Mouse (Mus musculus) forebrain, embryonic 12.5 days (tissue): Measurements from ENCODE around the gene Syne1. TPM values are rescaled to one million over a fixed set of nuclear protein-coding genes. Genes with fewer than 3 reads are reported as not detected.
A peak's percentile ranks its signal among the peaks of the same experiment; 100 is the strongest.

Source experiments
- ATAC-seq: fragments of 200-750 bp; cut with Nextera tagmentation; 2 replicates; pipeline ENCODE4 v1.8.0; 2017; ENCODE audit warnings: moderate TSS enrichment; ENCODE audit not compliant: low FRiP score
- H3K27ac ChIP-seq: fragments of 300-500 bp; sonication (generic); 2 replicates; pipeline ENCODE4 v1.5.1; 2016; ENCODE audit warnings: mild to moderate bottlenecking
- H3K27me3 ChIP-seq: fragments of 300-500 bp; sonication (generic); 2 replicates; pipeline ENCODE4 v1.6.1; 2016; ENCODE audit warnings: mild to moderate bottlenecking
- H3K36me3 ChIP-seq: fragments of 300-500 bp; sonication (generic); replicated peaks from 2 replicates; pipeline ENCODE4 v1.6.1; 2016; ENCODE audit warnings: mild to moderate bottlenecking
- H3K4me1 ChIP-seq: fragments of 300-500 bp; sonication (generic); 2 replicates; pipeline ENCODE4 v1.6.1; 2016
- H3K4me2 ChIP-seq: fragments of 300-500 bp; sonication (generic); 2 replicates; pipeline ENCODE4 v1.6.1; 2016; ENCODE audit warnings: mild to moderate bottlenecking, moderate library complexity
- H3K4me3 ChIP-seq: fragments of 300-500 bp; sonication (generic); replicated peaks from 2 replicates; pipeline ENCODE4 v1.5.1; 2016; ENCODE audit warnings: mild to moderate bottlenecking
- H3K9ac ChIP-seq: fragments of 300-500 bp; sonication (generic); 2 replicates; pipeline ENCODE4 v1.6.1; 2016; ENCODE audit warnings: mild to moderate bottlenecking
- H3K9me3 ChIP-seq: fragments of 300-500 bp; sonication (generic); 2 replicates; pipeline ENCODE4 v1.6.1; 2016
- WGBS: fragments of 180-500 bp; shearing (Covaris S2); methylation state at CpG from one replicate; pipeline ENCODE4 v1.1.7; 2016; 5-methylcytosine and 5-hydroxymethylcytosine counted together
- polyA plus RNA-seq: library from polyadenylated mRNA; unstranded; fragments of >200 nt; fragmentation: Nextera tagmentation; extraction: Ambion mirVana; gene quantifications from 2 replicates; pipeline ENCODE4 v1.2.1, GENCODE M21; 2016

Gene Syne1
- polyA plus RNA-seq, 1 experiment from 2014 or later, result 3.2 TPM

DNA sequence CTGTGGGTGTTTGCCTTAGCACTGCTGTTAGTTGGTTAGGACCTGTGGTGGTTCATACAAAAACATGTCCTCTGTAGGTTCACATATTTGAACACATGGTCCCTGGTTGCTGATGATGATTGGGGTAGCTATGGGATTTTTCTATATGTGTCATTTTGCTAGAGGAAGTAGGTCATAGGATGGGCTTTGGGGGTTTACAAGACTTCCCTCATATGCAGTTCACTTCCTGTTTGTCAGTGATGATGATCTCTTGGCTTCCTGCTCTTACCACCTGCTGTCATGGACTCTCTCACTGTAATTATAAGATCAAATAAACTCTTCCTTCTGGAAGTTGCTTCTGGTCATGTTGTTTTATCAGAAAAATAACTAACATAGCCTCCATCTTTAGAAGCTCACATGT is 7.5 kb upstream of the Syne1 start:
- Histone ChIP-seq H3K9ac (no peak overlapping the region), H3K36me3 (no peaks in the 10 kb centered on the region), H3K4me1 (no peaks in the 10 kb centered on the region), H3K9me3 (no peaks in the 10 kb centered on the region), H3K27ac (no peak overlapping the region), H3K4me3 (no peak overlapping the region), H3K27me3 (no peaks in the 10 kb centered on the region), H3K4me2 (no peak overlapping the region)
- ATAC-seq, result no peak

DNA sequence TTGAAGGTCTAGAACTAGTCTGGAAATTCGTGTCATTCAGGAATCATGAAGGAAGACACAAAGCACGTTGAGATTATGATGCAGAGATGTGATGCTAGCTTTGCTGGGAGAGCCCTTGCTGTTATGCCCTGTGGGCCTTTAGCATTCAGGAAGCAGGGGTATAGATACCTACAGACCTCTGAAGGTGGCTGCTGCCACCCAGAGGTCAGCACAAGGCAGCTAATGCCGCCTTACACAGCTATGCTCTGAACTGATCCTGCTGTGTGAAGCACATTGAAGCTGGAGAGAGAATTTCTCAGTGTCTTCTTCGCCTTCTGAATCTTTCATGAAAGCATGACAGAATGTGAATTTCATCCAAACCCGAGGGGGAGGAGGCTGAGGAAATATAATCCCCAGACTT is 3.7 kb upstream of the Syne1 start:
- H3K27me3 ChIP-seq, result no peaks in the 10 kb centered on the region
- no peak overlapping the region for H3K4me3 ChIP-seq
- no peaks in the 10 kb centered on the region for H3K36me3 ChIP-seq
- no peaks in the 10 kb centered on the region for H3K9me3 ChIP-seq
- H3K4me2 ChIP-seq, result no peak overlapping the region
- WGBS, result 22% methylated on average over 5 of the region's 5 CpGs
- ATAC-seq, result no peak
- H3K9ac ChIP-seq, result no peak overlapping the region
- peaks cover 7% of the 10 kb centered on the region for H3K4me1 ChIP-seq
- no peak overlapping the region for H3K27ac ChIP-seq

- under 1% methylated on average over 42 of the region's 44 CpGs for WGBS
- Histone ChIP-seq H3K9me3 (no peaks in the 10 kb centered on the region), H3K4me2 (peak overlapping the region; percentile 94), H3K36me3 (no peaks in the 10 kb centered on the region), H3K27me3 (0 out of 2 replicates have a peak, but pooled peaks cover 3% of the 10 kb centered on the region), H3K9ac (peak overlapping the region; percentile 66), H3K27ac (no peak overlapping the region), H3K4me3 (peak overlapping the region; percentile 56), H3K4me1 (peaks cover 11% of the 10 kb centered on the region)
- ATAC-seq, result peak; percentile 92
These were observed 887 bp downstream of the Syne1 start for GRCm38 (mm10) chr10:5550168-5551021.

- H3K4me1 ChIP-seq, result peaks cover 11% of the 10 kb centered on the region
- no peak overlapping the region for H3K27ac ChIP-seq
- 0 out of 2 replicates have a peak, but pooled peaks cover 3% of the 10 kb centered on the region for H3K27me3 ChIP-seq
- 5% methylated on average over 6 of the region's 6 CpGs for WGBS
- H3K9ac ChIP-seq, result peak overlapping the region; percentile 66; the same call in 1 of the 2 replicates
- peak overlapping the region; percentile 94 for H3K4me2 ChIP-seq
- no peaks in the 10 kb centered on the region for H3K9me3 ChIP-seq
- peak overlapping the region; percentile 56 for H3K4me3 ChIP-seq
- H3K36me3 ChIP-seq, result no peaks in the 10 kb centered on the region
- no peak; the same call in 1 of the 2 replicates for ATAC-seq
These were observed 1.5 kb downstream of the Syne1 start for GRCm38 (mm10) chr10:5549871-5550167.

GRCm38 (mm10) chr10:5548651-5549050 is 2.6 kb downstream of the Syne1 start:
- Histone ChIP-seq H3K27me3 (0 out of 2 replicates have a peak, but pooled peaks cover 3% of the 10 kb centered on the region), H3K36me3 (no peaks in the 10 kb centered on the region), H3K9me3 (no peaks in the 10 kb centered on the region), H3K9ac (no peak overlapping the region), H3K4me3 (no peak overlapping the region), H3K4me2 (no peak overlapping the region), H3K27ac (no peak overlapping the region), H3K4me1 (peaks cover 11% of the 10 kb centered on the region)
- no peak for ATAC-seq
- 87% methylated on average over 2 of the region's 2 CpGs for WGBS

DNA sequence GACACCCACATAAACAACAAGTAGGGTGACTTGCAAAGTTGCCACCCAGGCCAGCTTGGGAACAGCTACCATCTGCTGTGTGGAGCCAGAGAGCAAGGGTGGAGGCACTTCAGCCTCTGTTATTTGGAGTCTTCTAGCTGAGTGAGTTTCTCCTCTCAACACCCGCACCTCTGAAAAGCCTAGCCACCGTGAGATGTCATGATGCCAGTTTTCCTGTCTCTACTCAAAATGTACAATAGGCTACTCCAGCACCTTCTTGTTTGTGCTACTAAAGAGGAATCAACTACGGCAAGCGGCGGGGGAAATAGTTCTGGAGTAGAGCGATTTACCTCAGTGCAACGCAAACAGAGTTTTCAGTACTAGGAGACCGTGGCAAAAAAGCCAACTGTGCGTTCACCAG is 3.5 kb downstream of the Syne1 start:
- ATAC-seq, result no peak
- H3K4me2 ChIP-seq, result no peak overlapping the region
- H3K9ac ChIP-seq, result no peak overlapping the region
- WGBS, result 91% methylated on average over 9 of the region's 9 CpGs
- H3K4me3 ChIP-seq, result no peak overlapping the region
- no peaks in the 10 kb centered on the region for H3K9me3 ChIP-seq
- no peaks in the 10 kb centered on the region for H3K36me3 ChIP-seq
- 0 out of 2 replicates have a peak, but pooled peaks cover 3% of the 10 kb centered on the region for H3K27me3 ChIP-seq
- no peak overlapping the region for H3K27ac ChIP-seq
- peaks cover 11% of the 10 kb centered on the region for H3K4me1 ChIP-seq

- Histone ChIP-seq H3K27ac (no peak overlapping the region), H3K4me3 (no peak overlapping the region), H3K9ac (no peak overlapping the region), H3K4me1 (peaks cover 11% of the 10 kb centered on the region), H3K27me3 (0 out of 2 replicates have a peak, but pooled peaks cover 3% of the 10 kb centered on the region), H3K4me2 (no peak overlapping the region), H3K36me3 (no peaks in the 10 kb centered on the region), H3K9me3 (no peaks in the 10 kb centered on the region)
- 94% methylated on average over 5 of the region's 5 CpGs for WGBS
- no peak for ATAC-seq
These were observed 4.9 kb downstream of the Syne1 start for GRCm38 (mm10) chr10:5546428-5546827.

DNA sequence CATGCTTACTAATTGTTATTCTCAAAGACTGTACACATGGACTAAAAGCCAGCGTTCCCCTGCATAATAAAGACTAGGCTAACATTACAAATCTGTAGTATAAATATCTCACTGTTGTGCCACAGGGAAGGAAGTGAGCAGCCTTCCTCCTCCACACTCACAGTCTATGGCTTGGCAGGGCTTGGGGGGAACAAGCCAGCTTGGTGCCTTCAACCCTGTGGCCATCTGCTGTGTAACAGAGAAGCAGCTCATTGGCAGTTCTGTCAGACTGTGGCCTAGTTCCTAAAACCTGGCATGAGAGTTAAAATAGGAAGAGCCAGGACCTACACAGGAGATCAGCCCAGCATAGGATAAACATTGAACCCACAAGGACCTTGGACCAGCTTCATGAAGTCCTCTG is 23.0 kb downstream of the Syne1 start:
- Histone ChIP-seq H3K4me2 (no peak overlapping the region), H3K4me3 (no peak overlapping the region), H3K4me1 (no peaks in the 10 kb centered on the region), H3K27ac (no peak overlapping the region), H3K9ac (no peak overlapping the region), H3K9me3 (no peaks in the 10 kb centered on the region), H3K36me3 (no peaks in the 10 kb centered on the region), H3K27me3 (no peaks in the 10 kb centered on the region)
- no peak for ATAC-seq
- 92% methylated on average over 1 of the region's 1 CpGs for WGBS

DNA sequence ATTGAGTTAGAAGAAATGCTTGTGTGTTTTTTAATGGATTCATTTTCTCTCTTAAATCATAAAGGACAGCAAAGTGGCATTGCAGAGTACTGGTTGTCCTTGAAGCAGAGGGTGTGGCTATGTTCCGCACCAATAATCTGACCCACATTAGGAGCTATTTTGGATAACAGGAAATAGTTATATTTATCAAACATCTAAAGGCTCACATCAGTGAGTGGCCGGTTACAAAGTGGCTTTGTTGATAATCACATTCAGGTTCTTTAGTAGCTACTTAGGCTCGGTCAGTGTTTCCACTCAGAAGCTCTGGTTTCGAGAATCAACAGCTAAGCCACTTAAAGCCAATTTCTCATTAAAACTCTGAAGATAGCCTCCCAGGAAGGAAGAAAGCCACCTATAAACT is 23.6 kb downstream of the Syne1 start:
- 73% methylated on average over 4 of the region's 4 CpGs for WGBS
- no peak for ATAC-seq

DNA sequence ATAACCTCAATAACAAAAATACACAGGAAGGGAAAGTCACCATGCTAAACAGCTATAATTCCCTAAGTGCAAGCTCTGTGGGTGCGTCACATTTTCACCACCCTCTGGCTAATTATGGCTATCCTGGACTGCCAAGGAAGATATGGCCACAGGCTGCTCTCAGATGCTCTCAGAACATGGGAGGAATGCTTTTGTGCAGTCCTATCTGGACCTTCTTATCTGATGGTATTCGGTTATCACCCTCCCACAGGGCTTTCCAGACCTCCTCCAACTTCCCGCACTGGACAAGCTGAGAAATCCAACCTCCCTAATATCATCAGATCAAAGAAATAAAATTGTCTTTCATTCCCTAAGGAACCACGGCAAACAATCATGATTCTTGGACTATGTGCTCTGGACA is 28.4 kb downstream of the Syne1 start:
- H3K9ac ChIP-seq, result no peak overlapping the region
- H3K4me1 ChIP-seq, result no peaks in the 10 kb centered on the region
- ATAC-seq, result no peak
- no peaks in the 10 kb centered on the region for H3K27me3 ChIP-seq
- H3K9me3 ChIP-seq, result no peaks in the 10 kb centered on the region
- H3K27ac ChIP-seq, result no peak overlapping the region
- no peak overlapping the region for H3K4me3 ChIP-seq
- 85% methylated on average over 4 of the region's 4 CpGs for WGBS
- no peaks in the 10 kb centered on the region for H3K36me3 ChIP-seq
- no peak overlapping the region for H3K4me2 ChIP-seq

More for the DNA sequence above, 23.6 kb downstream of the Syne1 start:
- H3K4me3 ChIP-seq, result no peak overlapping the region
- H3K9ac ChIP-seq, result no peak overlapping the region
- H3K27ac ChIP-seq, result no peak overlapping the region
- H3K4me2 ChIP-seq, result no peak overlapping the region
- H3K36me3 ChIP-seq, result no peaks in the 10 kb centered on the region
- H3K4me1 ChIP-seq, result no peaks in the 10 kb centered on the region
- H3K27me3 ChIP-seq, result no peaks in the 10 kb centered on the region
- H3K9me3 ChIP-seq, result no peaks in the 10 kb centered on the region

DNA sequence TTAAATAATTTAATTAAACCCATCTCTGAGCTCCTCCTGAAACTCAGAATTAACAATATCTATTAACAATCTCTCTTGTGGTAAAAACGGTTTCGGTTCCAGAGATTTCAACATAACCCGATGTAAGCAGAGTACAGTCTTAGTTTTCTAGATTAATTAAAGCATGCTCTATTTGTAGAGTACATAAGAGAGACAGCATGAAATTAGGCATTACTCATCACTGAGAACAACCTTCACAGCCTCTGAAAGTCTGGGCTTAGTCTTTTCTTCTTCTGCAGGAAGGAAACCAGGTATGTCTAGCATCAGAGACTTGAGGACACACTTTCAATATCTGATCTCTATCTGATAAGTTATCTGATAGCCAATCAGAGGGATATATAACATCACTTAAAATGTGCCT is 29.0 kb downstream of the Syne1 start:
- H3K4me3 ChIP-seq, result no peak overlapping the region
- no peaks in the 10 kb centered on the region for H3K36me3 ChIP-seq
- H3K4me2 ChIP-seq, result no peak overlapping the region
- no peak overlapping the region for H3K27ac ChIP-seq
- no peaks in the 10 kb centered on the region for H3K4me1 ChIP-seq
- no peak overlapping the region for H3K9ac ChIP-seq
- no peak for ATAC-seq
- H3K27me3 ChIP-seq, result no peaks in the 10 kb centered on the region
- 93% methylated on average over 3 of the region's 3 CpGs for WGBS
- H3K9me3 ChIP-seq, result no peaks in the 10 kb centered on the region

DNA sequence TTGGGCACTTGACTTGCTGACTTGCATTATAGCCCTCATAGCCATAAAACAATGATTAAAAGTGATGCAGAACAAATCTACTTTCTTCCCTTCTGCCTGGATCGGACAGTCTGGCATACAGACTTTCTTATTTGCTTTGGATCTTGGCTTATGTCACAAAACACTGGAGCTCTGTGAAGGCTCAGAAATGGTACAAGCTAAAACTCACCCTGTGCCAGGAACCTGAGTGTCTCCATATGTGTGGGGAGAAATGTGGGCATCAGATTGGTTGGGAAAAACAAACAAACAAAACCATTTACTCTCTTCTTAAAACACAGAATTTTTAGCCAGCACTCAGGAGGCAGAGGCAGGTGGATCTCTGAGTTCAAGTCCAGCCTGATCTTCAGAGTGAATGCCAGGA is 30.6 kb downstream of the Syne1 start:
- Histone ChIP-seq H3K27me3 (no peaks in the 10 kb centered on the region), H3K27ac (no peak overlapping the region), H3K36me3 (no peaks in the 10 kb centered on the region), H3K9ac (no peak overlapping the region), H3K4me2 (no peak overlapping the region), H3K9me3 (no peaks in the 10 kb centered on the region), H3K4me3 (no peak overlapping the region), H3K4me1 (no peaks in the 10 kb centered on the region)
- WGBS, result 92% methylated on average over 1 of the region's 1 CpGs
- ATAC-seq, result no peak

- Histone ChIP-seq H3K27ac (no peak overlapping the region), H3K4me1 (no peaks in the 10 kb centered on the region), H3K27me3 (no peaks in the 10 kb centered on the region), H3K36me3 (no peaks in the 10 kb centered on the region), H3K4me3 (no peak overlapping the region), H3K9ac (no peak overlapping the region), H3K9me3 (no peaks in the 10 kb centered on the region), H3K4me2 (no peak overlapping the region)
- no peak for ATAC-seq
- WGBS, result 18% methylated on average over 3 of the region's 3 CpGs
These were observed 36.0 kb downstream of the Syne1 start for GRCm38 (mm10) chr10:5515330-5515729.
